Mouse (Mus musculus): ENCODE data around the gene Olfr301.

The Olfr301 gene

GRCm38 (mm10) chr7:86403546-86403945 lies at the start of gene Olfr301:
Gene Olfr301, plus strand, starts transcription at chr7:86403846.
- no peak for DNase-seq (ENCODE audit: low read depth, low spot score)

- no peak for DNase-seq (ENCODE audit: low read depth, low spot score)
Measured at GRCm38 (mm10) chr7:86366828-86367227, 36.8 kb upstream of the Olfr301 start, which contains the start of gene Olfr305. Gene Olfr305, minus strand, starts transcription at chr7:86366928.

- peak; percentile 1 for DNase-seq (ENCODE audit: low read depth, low spot score)
Measured at GRCm38 (mm10) chr7:86385769-86386168, 17.9 kb upstream of the Olfr301 start.

GRCm38 (mm10) chr7:86386558-86386957 lies 17.1 kb upstream of the Olfr301 start, which contains the start of gene Olfr304:
Gene Olfr304, minus strand, starts transcription at chr7:86386658.
- no peak for DNase-seq (ENCODE audit: low read depth, low spot score)

GRCm38 (mm10) chr7:86397689-86398088 lies 6.0 kb upstream of the Olfr301 start, which contains the start of gene Olfr303:
Gene Olfr303, minus strand, starts transcription at chr7:86397789.
- DNase-seq (ENCODE audit: low read depth, low spot score), result no peak

GRCm38 (mm10) chr7:86459621-86460020 lies 56.0 kb downstream of the Olfr301 start, which contains the start of gene Olfr299:
Gene Olfr299, plus strand, starts transcription at chr7:86459921.
- DNase-seq (ENCODE audit: low read depth, low spot score), result no peak

Measured in embryo, embryonic 11.5 days (tissue).